Mouse (Mus musculus): ENCODE measurements around the gene Crybg2.
A peak's percentile ranks its signal among the peaks of the same experiment; 100 is the strongest.

Crybg2 gene

DNA sequence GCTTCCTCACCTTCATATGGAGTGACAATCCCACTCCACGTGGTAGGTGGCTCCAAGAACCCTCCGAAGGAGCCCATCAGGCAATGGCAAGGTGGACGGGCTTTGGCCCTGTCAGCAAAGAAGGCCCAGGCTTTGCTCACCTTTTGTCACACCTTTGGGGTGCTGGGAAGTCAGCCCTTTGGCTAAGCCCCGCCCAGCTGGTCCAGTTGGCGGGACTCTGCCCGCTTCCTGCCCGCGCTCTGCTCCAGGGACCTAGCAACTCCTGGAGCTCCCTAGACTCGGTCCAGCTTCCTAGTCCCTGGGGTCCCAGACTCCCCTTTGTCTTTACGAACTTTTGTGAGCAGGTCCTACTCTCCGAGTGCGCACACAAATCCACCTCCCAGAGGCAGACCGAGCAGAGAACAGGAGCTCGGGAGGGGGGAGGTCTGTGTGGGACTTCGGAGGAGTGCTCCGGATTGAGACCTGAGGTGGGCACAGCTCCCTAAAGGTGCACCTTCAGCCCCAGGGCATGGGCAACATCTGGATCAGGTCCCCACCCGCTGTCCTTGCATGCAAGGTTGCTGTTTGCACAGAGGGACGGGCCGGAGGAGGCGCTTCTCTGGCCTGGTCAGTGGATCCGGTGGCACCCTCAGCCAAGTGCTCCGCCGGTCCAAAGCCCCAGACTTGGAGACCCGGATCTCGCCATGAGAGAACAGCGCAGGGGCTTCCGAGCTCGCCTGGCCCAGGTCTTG, at the start of gene Crybg2:
Gene Crybg2 (plus strand): TSS at position 681 of the 731 bp plus-strand sequence.
- DNase-seq: no peak

DNA sequence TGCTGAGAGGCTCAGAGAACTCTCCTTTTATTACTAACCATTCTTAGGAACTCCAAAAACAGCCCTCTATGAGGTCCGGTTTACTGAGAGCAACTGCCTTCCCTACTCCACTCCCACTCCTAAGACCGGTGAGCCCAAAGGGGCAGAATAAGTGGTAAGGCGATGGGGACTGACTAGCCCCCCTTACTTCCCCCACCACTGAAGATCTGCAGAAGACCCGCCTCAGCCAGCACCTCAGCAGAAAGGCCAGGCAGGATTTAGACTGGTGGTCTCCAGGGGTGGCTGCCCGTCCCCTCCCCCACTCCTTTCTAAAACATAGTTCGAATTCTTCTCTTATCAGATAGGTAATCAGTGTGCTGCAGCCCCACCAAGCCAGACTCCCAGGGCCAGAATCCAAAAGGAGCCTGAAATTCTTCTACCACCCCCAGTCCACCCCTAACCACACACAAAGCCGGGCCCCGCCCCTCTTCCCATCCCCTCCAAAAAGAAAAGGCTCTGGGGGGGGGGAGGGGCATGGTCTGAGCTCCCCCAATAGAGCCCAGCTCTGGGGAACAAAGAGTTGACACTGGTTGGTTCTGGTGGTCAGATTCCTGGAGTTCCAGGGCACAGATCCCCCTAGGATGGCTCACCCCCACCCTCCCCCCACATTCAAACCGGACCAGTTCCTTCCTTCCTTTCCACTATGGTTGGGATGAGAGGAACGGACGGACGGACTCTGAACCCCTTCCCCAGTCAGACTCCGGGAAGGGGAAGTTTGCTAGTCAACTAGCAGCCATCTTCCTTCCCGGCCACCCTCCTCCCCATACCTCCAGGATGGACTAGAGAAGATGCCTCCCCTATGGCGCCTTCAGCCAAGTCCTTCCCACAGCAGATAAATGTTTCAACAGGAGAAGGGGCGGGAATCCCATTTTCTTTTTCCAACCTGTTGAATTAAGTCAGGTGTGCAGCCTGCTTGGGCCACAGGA, 48.9 kb upstream of the Crybg2 start:
- DNase-seq: no peak

DNA sequence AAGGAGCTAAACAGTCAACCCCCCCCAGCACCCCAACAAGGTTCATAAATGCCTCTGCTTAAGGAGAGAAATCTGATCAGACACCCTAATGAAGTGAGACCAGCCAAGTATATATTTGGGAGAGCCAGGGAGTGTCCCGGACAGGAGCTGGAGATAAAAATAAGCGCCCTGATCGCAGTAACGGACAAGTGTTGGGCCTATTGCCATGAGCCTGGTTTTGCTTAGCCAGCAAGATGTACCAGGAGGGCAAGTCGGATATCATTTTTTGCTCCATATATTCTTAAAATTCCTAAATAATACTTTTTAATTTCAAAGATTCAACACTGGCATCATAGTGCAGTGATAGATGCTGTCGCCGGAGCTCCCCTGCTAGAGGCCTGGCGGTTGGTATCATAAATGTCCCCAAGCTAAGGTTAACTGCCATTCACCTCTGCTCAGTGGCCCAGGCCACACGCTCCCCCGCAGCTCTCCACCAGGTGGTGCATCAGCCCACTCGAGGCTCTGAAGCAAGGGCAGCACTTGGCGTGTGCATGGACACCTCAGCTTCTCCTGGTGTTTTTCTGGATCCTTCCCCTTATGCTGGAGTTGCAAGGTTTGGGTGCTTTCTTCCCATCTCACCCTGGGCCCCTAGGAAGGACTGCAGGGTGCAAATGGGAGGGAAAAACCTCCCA, 47.6 kb upstream of the Crybg2 start:
- DNase-seq: no peak

DNA sequence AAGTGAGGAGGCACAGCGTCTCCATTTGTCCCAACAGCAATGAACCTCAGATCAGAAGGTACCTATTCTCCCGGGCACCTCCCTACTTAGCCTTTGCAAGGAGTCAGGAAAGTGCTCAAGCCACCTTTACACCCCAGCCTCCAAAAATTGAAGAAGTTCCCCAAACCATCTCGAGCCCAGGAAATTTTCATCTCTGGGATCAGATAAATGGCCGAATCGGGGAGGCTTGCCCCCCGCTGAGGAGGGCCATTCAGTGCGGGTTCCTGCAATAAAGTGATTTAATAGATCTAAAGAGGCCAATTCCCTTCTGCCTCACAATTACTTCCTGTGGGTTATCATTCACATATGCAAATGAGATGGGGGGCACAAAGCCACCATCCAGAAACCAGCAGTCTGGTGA, 44.4 kb upstream of the Crybg2 start:
- no peak for DNase-seq

DNA sequence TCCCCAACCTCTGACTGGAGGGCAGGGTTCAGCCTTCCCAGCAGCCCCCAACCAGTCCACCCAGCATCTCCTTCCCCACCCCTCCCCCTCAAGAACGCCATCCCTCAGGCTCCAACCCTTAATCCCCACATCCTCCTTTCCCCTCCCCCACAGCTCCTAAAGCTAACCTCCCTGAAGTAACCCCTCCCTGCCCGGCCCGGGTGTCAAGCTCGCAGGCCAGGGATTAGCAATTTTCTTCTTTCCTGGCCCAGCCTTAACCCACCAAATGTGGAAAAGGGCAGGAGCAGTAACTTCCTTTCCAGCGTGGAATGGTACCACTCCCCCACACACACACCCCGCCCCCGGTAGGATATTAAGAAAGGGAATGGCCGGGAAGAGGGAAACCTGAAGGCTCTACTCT, 43.8 kb upstream of the Crybg2 start:
- DNase-seq: no peak

DNA sequence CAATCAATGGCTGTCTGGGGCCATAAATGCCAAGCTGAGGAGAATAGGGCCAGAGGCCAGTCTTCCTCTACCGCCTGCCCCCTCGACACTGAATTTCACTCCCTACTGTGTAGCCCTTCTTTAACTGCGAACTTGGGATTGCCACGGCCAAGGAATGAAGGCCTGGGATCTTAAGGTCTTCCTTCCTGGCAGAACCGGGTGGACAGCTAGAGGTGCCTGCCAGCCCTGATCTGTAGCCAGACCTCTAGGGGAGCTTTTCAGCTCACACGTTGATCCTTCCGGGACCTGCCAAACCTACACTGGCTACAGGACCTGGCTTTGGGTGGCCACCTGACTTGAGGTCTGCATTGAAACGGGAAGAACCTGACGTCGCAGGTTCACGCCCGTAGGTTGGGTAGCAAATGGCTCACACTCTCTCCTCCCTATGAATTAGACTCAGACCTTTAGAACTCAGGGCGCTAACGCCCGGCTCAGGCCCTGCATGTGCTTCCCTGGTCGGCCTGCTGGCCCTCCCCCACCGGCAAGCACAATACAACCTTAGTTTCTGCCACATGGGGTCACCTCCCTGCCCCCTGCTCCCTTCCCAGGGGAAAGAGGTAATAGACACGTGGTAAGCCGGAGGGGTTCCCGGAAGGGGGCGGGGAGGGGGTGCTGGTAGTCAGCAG, 43.3 kb upstream of the Crybg2 start:
- DNase-seq: no peak

DNA sequence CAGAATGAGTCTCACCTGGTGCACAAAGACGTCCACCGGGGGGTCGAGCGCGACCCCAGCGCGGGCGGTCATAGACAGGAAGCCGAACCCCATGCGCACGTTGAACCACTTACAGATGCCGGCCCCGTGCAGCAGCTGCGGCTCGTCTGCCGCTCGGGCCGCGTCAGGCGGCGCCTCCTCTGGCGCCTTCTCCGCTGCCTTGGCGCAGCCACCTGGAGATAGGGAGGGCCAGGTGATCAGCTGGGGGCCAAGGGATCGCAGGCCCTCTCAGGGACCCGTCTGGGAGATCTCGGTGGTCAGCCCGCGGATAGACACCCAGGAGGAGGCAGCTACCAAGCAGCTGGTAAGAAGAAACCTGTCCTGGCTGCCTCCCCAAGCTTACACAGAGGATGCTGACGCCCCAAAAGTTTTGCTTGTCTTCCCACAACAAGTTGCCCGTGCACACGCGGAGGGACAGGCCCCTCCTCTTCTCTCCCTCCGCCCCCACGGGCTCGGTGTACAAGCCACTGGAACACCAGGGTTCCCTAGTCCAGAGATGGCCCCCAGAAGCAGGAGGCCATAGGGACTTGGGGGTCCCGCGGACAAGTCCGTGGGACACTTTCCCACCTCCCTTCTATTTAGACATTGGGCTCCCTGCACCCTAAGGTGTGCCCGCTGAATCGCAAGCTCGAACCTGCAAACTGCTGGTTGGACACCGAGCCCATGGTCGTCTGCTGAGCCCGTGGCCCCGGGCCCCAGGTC, 42.4 kb upstream of the Crybg2 start:
- DNase-seq: no peak

DNA sequence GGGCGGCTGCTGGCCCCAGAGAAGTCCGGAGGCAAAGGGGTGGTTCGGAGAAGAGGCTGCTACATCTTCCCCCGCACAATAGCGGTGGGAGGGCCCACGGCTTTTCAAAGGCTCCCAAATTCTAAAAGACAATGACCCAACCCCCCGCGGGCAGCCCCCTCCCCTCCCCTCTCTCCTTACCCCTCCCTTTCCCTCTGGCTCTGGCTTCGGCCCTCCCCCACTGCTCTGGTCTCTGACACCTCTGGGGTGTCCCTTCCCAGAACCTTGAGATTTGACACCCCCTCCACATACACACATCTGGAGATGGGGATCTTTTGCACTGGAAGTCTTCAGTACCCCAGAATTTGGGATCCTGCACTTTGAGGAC, 41.9 kb upstream of the Crybg2 start, which contains the start of gene Lin28a:
Gene Lin28a (minus strand): TSS at position 63 of the 367 bp plus-strand sequence.
- no peak for DNase-seq

DNA sequence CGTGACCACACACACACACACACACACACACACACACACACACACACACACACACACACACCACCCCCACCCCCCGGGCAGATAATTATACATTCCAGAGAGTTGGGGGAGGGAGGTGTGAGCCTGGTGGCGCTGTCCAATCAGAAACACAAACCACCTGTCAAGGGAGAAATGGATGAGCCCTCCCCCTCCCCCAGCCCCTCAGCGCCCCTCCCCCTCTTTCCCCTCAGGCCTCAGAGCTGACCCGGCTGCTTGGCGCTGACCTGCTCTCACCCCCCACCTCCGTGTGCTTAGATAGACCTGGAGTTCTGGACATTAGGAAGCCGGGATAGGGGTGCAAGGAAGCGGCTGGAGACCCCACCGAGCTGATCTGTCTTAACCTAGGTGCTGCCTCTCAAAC, 41.4 kb upstream of the Crybg2 start:
- no peak for DNase-seq

DNA sequence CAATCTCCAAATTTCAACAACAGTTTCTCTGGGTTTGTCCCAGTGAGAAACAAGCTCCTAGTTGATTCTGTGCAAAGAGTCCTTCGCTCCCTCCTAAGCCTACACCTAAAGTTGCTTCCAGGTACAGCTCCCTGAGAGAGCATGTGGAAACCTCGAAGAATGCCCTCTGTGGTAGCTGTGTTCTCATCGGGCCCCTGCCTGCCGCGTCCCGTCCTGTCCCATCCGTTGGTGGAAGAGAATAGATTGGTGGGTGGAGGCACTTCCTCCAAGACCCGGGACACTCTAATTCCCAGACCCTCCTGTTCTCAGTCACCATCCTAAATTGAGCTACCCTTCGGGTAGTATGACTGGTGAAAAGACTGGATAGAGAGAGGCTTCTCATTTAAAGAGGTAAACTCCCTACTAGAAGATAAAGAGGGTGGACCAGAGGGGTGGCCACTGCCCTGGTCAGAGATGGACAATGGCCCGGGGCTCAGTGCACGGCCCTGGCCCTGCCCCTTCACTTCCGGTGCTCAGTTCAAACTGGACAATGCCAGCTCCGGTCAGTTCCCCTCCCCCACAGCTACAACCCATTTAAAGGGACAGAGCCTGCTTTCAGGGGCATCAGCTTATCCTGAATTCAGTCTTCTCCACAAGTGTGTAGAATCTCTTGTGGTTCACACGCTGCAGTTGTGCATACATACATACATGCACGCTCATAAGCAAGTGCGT, 40.8 kb upstream of the Crybg2 start:
- DNase-seq: no peak

DNA sequence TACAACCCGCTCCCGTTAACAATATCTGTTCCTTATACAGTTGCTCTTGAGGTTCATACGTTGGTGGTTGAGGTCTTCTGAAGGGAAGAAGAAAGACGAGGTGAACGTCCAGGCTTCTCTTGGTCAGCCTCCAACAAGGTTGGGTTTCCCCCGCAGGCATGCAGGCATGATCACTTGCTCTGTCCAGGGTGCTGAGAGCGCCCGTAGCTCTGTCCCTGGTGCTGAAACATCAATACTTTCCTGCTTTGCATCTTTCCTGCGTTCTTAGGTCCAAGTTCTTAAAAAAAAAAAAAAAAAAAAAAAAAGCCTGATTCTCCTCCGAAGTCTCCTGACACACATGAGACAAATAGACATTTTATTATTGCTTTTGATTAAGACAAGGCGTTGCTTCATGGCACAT, 40.0 kb upstream of the Crybg2 start:
- DNase-seq: no peak

DNA sequence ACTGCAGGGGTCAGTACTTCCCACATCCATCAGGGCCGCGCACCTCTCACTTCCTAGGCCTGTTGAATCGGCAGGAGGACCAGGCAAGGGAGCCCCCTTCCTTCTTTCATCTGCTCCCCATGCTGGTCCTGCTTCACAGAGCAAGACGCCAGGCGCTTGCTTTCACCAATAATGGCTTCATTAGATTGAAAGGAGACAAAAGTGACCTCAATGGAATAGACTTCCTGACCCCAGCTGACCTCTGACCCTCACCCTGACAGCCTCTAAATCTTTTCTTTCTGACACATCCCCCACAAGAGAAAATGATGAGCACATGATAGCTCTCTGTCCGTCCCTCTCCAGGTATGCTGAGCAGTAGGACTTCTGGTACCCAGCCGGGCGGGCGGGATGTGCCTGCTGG, 34.8 kb upstream of the Crybg2 start:
- DNase-seq: no peak

DNA sequence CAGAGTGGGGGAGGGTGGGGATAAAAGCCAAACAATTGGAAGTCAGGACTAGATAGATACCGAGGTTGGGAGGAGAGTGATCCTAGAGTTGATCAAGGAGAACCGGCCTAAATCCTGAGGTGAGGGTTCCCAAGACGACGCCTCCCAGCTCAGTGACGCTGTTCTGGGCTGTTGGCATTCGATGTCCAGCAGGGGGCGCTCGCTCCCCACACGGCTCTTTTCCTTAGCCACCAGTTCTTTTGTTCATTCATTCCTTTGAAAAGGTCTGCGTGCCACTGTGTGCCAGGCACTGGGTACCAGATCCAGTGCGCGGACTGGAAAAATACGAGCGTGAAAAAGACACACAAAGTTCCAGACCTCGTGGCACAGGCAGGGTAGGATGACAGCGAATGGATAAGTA, 24.7 kb upstream of the Crybg2 start:
- DNase-seq: peak; percentile 85

DNA sequence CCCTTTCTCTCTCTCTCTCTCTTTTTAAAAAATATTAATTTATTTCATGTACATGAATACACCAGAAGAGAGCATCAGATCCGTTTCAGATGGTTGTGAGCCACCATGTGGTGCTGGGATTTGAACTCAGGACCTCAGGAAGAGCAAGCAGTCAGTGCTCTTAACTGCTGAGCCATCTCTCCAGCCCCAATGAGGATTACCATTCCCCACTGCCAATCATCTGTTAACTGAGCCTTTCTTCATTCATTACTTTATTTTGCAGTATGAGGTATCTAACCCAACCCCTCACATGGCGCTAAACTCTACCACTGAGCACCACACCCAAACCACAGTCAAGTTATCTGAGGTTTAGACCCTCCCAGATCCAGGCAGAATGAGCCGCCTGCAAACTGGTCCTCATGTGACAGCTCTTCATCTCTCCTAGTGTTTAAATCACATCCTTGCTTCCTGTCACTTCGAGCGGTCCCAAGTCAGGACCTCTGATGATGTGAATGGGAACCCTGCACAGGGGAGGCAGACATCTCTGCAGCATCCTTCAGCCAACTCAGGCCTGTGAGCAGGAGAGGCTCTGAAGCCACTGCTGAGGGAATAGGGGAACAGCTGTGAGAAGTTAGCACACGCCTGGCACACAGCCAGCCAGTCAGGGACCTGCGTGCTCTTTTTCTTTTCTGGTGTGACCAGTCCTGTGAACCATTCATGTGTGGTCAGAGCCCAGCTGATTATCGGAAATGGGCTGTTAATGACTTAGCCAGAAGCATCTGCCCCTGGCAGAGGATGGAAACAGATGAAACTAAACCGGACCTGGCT, 19.1 kb upstream of the Crybg2 start:
- no peak for DNase-seq

DNA sequence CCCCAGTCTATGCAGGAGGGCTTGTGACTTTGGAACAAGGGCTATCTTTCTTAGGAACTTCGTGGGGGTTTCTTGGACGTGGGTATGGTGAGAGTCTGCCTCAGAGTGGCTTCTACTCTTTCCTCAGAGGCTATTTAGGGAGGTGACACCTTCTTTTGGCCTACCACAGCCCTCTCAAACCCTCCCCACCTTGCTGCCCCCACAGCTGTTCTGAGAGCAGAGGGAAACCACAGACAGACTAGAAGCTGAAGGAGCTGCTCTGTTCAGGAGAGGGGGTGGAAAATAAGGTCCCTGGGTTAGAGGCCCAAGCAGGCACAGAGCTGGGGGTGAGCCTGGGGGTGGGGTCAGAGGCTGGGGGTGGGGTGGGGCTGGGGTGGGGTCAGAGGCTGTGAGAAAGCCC, 17.6 kb upstream of the Crybg2 start:
- DNase-seq: no peak

DNA sequence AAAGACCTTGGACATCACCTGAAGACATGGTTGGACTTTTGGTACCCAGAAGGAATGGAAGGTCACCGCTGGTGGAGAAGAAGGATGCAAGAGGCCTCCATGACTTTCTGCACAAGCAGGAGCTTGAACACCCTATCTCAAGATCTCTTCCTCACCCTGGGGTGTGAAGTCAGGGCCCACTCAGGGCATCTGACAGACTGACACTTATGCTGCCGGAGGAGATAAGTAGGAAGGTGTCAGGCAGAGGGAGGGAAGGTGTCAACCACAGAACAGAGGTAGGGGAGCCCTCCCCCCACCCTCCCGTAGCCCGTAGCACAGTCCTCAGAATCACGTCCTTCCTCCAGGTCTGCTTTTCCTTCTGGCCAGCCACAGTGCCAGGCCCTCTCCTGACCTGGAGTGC, 13.0 kb upstream of the Crybg2 start:
- DNase-seq: no peak

DNA sequence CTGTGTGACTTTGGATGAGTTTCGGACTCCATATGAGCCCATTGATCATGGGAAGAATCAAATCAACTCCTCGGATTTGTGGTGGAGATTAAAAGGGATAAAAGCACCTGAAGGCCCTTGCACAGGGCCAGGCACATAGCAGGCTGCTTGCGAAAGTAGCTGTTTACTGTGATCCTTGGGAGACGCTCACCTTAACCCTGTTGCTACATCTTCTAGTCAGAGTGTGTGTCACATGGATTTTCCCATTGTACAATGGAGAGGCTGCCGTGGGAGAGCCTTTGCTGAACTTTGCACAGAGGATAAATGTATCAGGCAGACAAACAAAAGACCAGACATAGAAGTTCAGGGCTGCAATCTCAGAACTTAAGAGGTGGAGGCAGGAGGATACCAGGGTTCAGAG, 8.7 kb upstream of the Crybg2 start:
- DNase-seq: no peak

DNA sequence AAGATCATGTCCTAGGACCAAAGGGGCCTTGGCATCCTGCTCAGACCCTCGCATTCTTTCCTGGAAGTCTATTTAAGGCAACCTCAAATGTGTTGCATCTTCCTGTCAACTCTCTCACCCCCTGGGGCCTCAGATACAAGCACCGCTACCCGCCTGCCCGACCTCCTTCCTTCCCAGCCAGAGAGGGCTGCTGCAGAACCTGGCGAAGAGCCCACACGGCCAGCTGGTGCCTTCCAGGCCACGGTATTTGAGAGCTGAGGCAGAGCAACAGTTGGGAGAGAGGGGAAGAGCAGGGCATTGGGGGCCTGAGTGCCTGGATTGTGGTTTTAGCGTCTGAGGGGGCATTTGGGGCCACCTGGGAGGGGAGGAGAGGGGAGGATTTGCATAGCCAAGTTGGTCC, 8.1 kb upstream of the Crybg2 start:
- DNase-seq: peak; percentile 23

DNA sequence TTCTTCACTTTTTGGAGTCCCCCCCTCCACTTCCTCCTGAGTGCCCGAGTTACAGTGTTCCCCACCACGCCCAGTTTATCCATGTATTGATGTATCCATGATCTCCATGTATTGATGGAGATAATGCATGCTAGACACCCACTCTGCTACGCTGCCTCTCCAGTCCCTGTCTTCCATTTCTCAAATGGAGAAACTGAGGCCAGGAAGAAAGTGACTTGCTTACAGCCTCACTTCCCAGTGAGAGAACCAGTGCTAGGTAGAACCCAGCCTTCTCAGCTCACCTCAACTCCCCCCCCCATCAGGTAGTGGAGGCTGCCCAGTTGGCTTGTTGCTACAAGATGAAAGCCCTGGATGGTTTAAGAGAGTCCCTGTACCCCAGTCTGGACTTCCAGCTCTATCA, 7.1 kb upstream of the Crybg2 start, which contains the start of gene Zfp683:
Gene Zfp683 (plus strand): TSS at position 301 of the 400 bp plus-strand sequence.
- no peak for DNase-seq

DNA sequence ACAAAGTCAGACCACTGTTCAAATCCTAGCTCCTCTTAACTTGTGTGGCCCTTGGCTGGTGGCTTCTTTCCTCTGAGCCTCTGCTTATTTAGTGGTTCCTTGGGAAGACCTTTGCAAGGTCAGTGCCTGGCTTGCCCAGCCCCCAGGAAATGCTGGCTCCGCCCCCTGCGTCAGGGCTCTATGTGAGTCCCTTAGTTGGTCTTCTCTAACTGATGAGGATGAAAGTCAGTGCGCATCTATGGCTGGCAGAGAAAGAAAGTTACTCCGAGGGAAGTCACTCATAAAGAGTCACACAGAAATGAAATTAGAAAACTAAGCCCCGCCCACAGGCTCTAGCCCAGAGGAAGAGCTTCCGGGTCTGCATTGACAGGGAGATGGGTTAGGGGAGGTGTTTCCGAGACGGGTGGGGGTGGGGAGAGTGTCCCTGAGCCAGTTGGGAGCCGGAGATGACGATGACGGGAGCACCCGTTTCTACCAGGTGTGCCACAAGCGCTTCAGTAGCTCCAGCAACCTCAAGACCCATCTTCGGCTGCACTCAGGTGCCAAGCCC, 2.4 kb upstream of the Crybg2 start:
- no peak for DNase-seq

All from right cerebral cortex, adult 18-20 months (tissue).